Mouse (Mus musculus): ENCODE measurements around the gene Cfap126.

DNA sequence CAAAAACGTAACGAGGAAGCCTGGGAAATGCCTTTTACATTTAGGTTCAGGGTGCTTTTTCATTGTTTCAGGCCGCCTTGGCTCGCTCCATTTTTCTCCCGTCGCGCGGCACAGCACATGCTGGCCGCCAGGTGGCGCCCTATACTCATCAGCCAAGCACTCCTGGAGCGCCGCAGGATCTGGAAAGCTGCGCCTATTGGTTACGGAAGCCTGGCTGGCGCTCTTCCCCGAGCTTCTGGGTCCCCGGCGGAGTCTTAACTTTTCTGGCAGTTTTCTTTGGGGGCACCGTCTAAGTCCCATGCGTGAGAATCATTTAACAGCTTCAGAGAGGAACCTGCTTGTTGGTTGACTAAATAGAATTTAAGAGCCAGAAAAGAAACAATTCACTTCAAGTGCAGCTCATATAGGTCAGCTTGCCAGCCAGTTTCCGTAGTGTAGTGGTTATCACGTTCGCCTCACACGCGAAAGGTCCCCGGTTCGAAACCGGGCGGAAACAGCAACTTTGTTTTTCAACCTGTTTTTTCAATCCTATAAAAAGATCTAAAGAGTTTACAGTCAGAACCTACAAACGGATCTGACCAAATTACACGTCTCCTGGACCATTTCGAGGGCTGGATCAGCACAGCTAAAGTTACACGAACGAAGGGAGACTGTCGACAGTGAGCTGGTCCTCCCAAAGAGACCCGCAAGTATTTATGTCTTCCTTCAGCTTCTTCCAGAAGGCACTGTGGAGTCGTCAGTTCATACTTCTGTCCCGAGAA lies 2.5 kb upstream of the Cfap126 start:
- TF ChIP-seq CTCF (IDR thresholded peaks at IDR 0.05; ENCODE audit: borderline replicate concordance, insufficient read depth, low read length): peak; percentile 81
- no peak for TF ChIP-seq POLR2A (IDR thresholded peaks at IDR 0.05; ENCODE audit: low read depth, low read length)
